Mouse (Mus musculus) left cerebral cortex, postnatal 36 days (tissue): Measurements from ENCODE around the gene Ctnnbip1. TPM values are rescaled to one million over a fixed set of nuclear protein-coding genes. Genes with fewer than 3 reads are reported as not detected.
A peak's percentile ranks its signal among the peaks of the same experiment; 100 is the strongest.
"Not testable (repeated sequence)": the region's sequence is repeated elsewhere in the genome, so short reads cannot be mapped to it uniquely, and the experiment has no call there.

Source experiments
- DNase-seq, 2 experiments: peaks; one replicate each; pipeline ENCODE4 v3.0.0; 2021 to 2022; ENCODE audit warnings: low spot score in 2 of 2, mixed read lengths in 1 of 2
- intact Hi-C: fragments of 180-260 bp; cut with DNase I; formaldehyde crosslinking; loops from one replicate; pipeline ENCODE4 v1.15.1; 2025
- microRNA-seq: library from miRNA; unstranded; fragments of <30 nt; microRNA quantifications from one replicate; pipeline ENCODE4 v1.2.0, GENCODE M21; 2022
- total RNA-seq, 2 experiments: library from RNA; stranded (reverse); gene quantifications; 2 replicates each; pipeline ENCODE4 v1.2.3; 2021

The Ctnnbip1 gene
- total RNA-seq, 2 experiments from 2014 or later = 36.7 to 43.5 TPM

DNA sequence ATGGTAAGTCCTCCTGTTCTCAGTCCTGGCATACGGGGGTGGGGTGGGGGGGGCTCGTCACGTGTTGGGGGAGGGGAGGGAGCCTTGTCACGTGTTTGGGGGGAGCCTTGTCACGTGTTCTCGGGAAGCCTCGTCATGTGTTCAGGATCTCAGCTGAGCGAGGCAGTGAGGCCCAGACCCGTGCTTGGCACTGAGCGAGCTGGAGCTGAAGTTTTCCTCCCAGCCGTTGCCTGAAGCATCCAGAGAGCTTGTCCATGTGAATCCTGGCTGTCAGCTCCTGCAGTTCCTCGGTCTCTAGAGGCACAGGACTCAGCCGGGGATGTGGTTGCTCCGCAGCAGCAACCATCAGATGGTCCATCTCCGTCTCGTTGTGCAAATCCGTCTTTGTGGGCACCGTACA, 88.0 kb downstream of the Ctnnbip1 start:
- DNase-seq = peak in 1 of 2 experiments; percentile 25
- intact Hi-C loops = no loop called here

GRCm38 (mm10) chr4:149606766-149607358, 88.8 kb downstream of the Ctnnbip1 start:
- intact Hi-C loops = no loop called here

GRCm38 (mm10) chr4:149607591-149608308, 89.7 kb downstream of the Ctnnbip1 start:
- DNase-seq = no peak
- intact Hi-C loops = no loop called here

More at GRCm38 (mm10) chr4:149606766-149607358, 88.8 kb downstream of the Ctnnbip1 start:
- DNase-seq = no peak

GRCm38 (mm10) chr4:149608309-149608638, 90.2 kb downstream of the Ctnnbip1 start:
- intact Hi-C loops = no loop called here
- DNase-seq = no peak

GRCm38 (mm10) chr4:149609256-149610025, 91.4 kb downstream of the Ctnnbip1 start:
- DNase-seq = peak in 1 of 2 experiments; percentile 58
- intact Hi-C loops = no loop called here

DNA sequence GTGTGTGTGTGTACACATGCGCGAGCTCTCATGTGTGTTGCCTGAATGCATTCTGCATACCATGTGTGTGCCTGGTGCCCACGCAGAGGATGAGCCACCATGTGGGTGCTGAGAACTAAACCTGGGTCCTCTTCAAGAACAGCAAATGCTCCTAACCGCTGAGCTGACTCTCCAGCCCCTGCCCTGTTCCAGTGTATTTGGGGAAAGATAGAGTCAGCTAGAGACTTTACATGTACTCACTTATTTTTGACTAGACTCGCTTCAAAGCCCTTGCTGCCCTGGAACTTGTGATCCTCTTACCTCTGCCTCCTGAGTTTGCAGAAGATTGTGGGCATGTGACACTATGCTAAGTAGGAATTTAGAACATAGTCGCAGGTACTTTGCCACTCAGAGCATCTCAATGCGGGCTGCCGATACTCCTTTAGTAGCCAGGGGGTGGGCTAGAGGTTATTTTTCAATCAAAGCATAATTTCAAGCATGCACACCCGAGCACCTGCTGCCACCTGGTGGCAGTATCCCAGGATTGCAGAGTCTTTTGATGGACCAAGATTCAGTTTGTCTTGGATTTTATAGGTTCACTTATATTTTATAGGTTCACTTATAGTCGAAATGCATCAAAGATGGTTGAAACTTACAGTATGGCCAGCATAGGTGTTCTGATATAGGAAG, 93.5 kb downstream of the Ctnnbip1 start:
- intact Hi-C loops = loop anchor here (1.0 kb wide), 1 partner anchor 62 kb away; no protein-coding TSS in a partner anchor
- DNase-seq = no peak

GRCm38 (mm10) chr4:149613497-149613896, 95.5 kb downstream of the Ctnnbip1 start:
- intact Hi-C loops, DNase-seq: not testable (repeated sequence)

DNA sequence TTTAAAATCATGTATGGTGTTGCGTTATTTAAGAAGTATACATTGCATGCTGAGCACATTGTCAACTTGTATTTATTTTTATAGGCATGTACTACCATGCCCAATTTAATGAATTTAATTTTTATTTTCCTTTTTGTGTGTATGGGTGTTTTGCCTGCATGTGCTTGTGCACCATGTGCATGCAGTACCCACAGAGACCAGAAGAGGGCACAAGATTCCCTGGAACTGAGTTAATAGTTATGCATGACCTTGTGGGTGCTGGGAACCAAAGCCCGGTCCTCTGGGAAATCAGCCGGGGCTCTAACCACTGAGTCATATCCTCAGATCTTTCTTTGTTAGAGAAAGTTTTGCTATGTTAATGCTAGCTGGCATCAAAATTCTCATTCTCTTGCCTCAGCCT, 96.8 kb downstream of the Ctnnbip1 start:
- no peak for DNase-seq
- intact Hi-C loops = no loop called here

Small RNAs within 50 kb of the gene (microRNA-seq; reads per million reads assigned to microRNA genes)
- gene Mir5616 = not detected

Other genes with a start within 250 kb of the Ctnnbip1 start
- gene Kif1b, start 210.5 kb upstream of the Ctnnbip1 start, total RNA-seq = 100 to 1,000 TPM; 448 to 452 TPM
- gene Ube4b, start 91.5 kb upstream of the Ctnnbip1 start, total RNA-seq = 100 to 1,000 TPM; 106 to 113 TPM
- 1 to 10 TPM in 1 of 2 experiments, under 1 TPM in 1; 0.57 to 1.3 TPM for gene Rbp7, start 63.3 kb upstream of the Ctnnbip1 start, total RNA-seq
- not detected for gene Tmem274, start 40.9 kb upstream of the Ctnnbip1 start, total RNA-seq
- 1 to 10 TPM; 9.1 to 9.8 TPM for gene Nmnat1, start 33.0 kb upstream of the Ctnnbip1 start, total RNA-seq
- gene Lzic, start 33.0 kb upstream of the Ctnnbip1 start, total RNA-seq = 10 to 100 TPM; 16.8 to 17.4 TPM
- gene Clstn1, start 68.2 kb downstream of the Ctnnbip1 start, total RNA-seq = 1,000 to 10,000 TPM; 1,328 to 1,609 TPM
- 10 to 100 TPM; 23.2 to 24.2 TPM for gene Pik3cd, start 184.3 kb downstream of the Ctnnbip1 start, total RNA-seq
- gene Tmem201, start 219.8 kb downstream of the Ctnnbip1 start, total RNA-seq = 10 to 100 TPM; 63.8 to 66.4 TPM